Mouse (Mus musculus): ENCODE measurements around the gene Spryd4. TPM values are rescaled to one million over a fixed set of nuclear protein-coding genes. Genes with fewer than 3 reads are reported as not detected.
"Not testable (repeated sequence)": the region's sequence is repeated elsewhere in the genome, so short reads cannot be mapped to it uniquely, and the experiment has no call there.

Gene Spryd4
- total RNA-seq, 2 experiments from 2014 or later, result 11.5 to 12.6 TPM

DNA sequence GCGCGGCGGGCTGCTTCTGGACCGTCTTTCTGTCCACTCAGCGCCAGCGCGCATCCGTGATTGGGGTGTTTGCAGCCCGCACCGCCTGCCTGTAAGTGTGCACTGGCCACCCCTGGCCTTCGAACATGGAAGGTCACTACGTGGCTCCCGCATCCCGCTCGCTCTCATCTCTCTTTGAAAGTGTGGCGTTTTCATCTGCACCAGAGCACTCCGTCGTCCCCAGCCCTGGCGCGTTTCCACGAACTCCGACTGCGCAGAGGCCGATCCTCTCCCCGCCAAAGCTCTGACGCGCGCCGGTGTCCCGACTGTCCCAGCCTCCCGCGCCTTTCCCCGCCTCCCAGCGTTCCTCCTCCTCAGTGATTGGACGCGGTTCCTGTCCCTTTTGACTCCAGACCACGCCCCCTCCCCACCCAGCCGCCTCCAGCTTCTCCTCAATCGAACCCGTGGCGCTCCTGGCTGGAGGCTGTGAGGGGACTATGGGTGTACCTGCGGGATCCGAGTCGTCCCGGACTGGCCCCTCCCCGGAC lies 17.5 kb downstream of the Spryd4 start, which contains the start of gene Gls2:
Gene Gls2 (plus strand): TSS at position 434 of the 527 bp plus-strand sequence.
- peak; percentile 96 to 99 for DNase-seq (ENCODE audit: extremely low spot score in 1 of 2, low spot score in 2 of 2)
- intact Hi-C loops (cut with DNase I), result loop anchor here (10.0 kb wide), 1 partner anchor 249 kb away; no protein-coding TSS in a partner anchor

DNA sequence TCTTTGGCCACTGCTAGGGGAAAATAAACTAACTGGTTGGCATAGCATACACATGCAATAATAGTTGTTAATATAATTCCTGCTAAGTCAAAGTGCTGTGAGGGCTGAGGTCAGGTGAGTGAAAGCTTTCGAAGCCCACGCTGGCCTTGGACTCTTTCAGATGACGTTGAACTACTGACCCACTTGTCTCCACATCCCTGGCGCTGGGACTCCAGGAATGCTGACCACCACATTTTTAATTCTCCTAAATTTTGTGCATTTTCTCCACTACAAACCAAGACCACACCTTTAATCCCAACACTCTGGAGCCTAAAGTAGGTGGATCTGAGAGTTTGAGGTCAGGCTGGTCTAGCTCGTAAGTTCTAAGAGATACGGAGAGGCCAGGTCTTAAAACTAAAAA lies 18.5 kb downstream of the Spryd4 start:
- DNase-seq (ENCODE audit: extremely low spot score in 1 of 2, low spot score in 2 of 2), result no peak
- intact Hi-C loops (cut with DNase I), result loop anchor here (10.0 kb wide), 1 partner anchor 248 kb away; no protein-coding TSS in a partner anchor

DNA sequence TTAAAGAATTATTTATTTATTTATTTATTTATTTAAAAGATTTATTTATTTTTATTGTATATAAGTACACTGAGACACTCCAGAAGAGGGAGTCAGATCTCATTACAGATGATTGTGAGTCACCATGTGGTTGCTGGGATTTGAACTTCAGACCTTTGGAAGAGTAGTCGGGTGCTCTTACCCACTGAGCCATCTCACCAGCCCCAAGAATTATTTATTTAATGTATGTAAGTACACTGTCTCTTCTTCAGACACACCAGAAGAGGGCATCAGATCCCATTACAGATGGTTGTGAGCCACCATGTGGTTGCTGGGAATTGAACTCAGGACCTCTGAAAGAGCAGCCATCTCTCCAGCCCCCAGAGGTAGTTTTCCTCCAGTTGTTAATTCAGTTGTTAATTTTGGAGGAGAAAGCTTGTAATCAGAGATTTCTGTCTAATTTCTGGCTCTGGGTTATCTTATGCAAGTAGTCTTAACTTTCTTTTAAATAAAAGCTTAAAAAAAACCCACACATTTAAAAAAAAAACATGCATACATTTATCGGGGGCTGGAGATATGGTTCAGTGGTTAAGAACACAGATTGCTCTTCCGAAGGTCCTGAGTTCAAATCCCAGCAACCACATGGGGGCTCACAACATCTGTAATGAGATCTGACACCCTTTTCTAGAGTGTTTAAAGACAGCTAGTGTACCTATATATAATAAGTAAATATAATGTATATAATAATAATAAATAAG lies 19.4 kb downstream of the Spryd4 start:
- not testable (repeated sequence) for DNase-seq (ENCODE audit: extremely low spot score in 1 of 2, low spot score in 2 of 2)
- intact Hi-C loops (cut with DNase I), result loop anchor here (10.0 kb wide), 1 partner anchor 247 kb away; no protein-coding TSS in a partner anchor

DNA sequence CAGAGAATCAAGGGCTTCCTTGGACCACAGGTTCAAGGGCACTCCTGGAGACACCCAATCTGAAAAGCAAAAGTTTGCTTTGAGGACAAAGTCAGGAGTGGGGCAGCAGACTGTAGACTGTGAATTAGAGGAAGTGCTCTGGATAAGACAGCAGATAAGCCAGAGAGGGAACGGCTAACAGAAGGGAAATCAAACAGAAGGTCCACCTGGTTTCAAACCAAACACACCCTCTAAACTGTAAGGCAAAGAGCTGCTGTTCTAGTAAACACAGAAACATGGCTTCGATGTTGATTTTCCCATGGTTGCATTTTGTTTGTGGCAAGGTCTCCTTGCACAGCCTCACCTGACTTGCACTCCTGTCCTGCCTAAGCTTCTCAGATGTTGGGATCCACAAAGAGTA lies 20.1 kb downstream of the Spryd4 start:
- no peak for DNase-seq (ENCODE audit: extremely low spot score in 1 of 2, low spot score in 2 of 2)
- intact Hi-C loops (cut with DNase I), result loop anchor here (10.0 kb wide), 1 partner anchor 247 kb away; no protein-coding TSS in a partner anchor

DNA sequence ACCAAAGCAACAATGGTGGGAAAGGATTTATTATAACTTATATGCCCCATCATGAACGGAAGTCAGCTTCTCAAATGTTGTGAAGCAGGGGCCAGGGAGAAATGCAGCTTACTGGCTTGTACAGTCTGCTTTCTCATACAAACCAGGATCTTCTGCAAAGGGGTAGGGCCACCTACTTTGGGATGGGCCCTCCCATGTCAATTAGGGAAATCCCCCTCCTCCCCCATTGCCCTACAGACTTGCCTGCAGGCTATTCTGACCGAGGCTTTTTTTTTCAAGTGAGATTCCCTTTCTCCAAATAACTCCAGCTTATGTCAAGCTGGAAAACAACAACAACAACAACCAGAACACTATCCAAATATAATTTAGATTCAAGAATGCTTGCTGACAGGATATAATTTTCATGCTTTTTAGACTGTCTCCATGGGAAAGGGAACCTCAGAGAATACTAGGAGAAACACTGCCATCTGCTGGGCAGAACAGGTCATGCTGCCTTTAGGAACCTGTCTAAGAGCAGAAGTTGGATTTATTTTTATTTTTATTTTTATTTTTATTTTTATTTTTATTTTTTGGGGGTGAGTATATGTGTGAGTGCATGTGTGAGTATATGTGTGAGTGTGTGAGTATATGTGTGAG lies 23.2 kb downstream of the Spryd4 start:
- intact Hi-C loops (cut with DNase I), result loop anchor here (2.0 to 10.0 kb wide), 3 partner anchors 46 to 454 kb away; partner anchors contain the start of genes Baz2a and Zbtb39
- peak; percentile 68 to 74 for DNase-seq (ENCODE audit: extremely low spot score in 1 of 2, low spot score in 2 of 2)

DNA sequence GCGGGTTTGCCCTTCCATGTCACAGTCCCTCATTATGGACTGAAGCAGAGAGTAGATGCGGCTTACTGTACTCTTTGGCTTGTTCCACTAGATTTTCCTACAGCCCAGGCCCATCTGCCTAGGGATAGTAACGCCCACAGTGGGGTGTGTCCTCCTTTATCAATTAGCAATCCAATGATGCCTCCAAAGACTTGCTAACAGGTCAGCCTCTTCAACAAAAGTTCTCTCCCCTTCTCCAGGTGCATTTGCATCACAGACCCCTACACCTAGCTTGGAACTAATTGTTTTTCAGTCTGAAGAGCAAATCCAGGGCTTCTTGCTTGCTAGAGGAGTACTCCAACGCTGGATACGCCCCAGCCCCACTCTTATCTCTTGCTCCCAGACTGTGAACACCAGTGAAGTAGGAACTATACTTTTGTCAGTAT lies 24.4 kb downstream of the Spryd4 start:
- no peak for DNase-seq (ENCODE audit: extremely low spot score in 1 of 2, low spot score in 2 of 2)
- intact Hi-C loops (cut with DNase I), result loop anchor here (5.0 to 10.0 kb wide), 2 partner anchors 95 to 452 kb away; partner anchors contain the start of genes Baz2a and Zbtb39

DNA sequence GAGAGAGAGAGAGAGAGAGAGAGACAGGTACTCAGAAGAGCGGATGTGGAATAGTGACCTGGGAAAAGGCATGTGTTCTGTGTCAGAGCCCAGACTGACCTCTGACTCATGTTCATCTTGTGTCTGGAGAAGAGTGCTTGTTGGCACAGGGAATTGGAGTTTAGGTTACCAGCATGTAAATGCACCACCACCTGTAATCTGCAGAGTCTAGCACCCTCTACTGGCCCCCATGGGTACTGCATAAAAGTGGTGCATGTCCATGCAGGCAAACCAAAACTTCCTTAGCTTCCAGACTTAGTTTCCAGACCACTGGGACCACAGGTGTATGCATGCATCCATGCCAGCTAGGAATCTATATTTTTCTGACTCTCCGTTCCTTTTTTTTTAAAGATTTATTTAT lies 25.6 kb downstream of the Spryd4 start:
- peak; percentile 26 to 74 for DNase-seq (ENCODE audit: extremely low spot score in 1 of 2, low spot score in 2 of 2)
- intact Hi-C loops (cut with DNase I), result loop anchor here (5.0 to 10.0 kb wide), 2 partner anchors 94 to 451 kb away; partner anchors contain the start of genes Baz2a and Zbtb39

DNA sequence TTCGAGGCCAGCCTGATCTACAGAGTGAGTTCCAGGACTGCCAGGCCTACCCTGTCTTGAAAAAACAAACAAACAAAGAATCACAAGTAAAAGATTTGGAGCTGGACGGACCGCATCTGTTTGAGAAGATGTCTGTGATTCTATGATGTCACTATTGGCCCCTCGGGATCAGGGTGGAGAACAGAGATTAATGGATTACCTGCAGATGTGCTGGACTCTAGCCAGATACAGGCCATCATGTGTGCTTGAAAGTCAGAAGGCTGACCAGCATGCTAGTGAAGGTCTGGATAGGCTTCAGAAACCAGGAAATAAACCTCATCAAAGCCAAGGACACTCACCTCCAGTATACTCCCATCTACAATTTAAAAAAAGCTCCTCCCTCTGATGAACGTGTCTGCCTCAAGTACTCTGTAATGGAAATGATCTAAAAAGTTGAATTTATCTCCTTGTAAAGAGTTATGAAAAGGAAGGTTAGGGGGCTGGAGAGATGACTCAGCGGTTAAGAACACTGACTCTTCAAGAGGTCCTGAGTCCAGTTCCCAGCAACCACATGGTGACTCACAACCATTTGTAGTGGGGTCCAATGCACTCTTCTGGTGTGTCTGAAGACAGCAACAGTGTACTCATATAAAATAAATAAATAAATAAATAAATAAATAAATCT lies 26.2 kb downstream of the Spryd4 start:
- intact Hi-C loops (cut with DNase I), result loop anchor here (5.0 to 10.0 kb wide), 2 partner anchors 93 to 451 kb away; partner anchors contain the start of genes Baz2a and Zbtb39
- DNase-seq (ENCODE audit: extremely low spot score in 1 of 2, low spot score in 2 of 2), result no peak

DNA sequence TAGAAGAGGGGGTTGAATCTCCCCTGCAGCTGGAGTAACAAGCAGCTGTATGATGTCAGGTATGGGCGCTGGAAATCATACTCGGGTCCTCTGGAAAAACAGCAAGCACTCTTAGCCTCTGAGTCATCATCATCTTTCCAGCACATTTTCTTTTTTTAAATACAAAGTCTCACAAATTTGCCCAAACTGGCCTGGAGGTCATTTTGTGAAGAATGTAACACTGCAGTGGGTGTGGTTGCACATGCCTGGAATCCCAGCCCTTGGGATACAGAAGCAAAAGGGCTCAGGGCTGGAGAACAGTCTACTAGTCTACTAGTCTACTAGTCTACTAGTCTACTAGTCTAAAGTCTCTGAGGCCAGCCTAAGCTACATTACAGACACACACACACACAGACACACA lies 27.3 kb downstream of the Spryd4 start:
- intact Hi-C loops (cut with DNase I), result loop anchor here (10.0 kb wide), 1 partner anchor 449 kb away; the partner anchor contains the start of gene Zbtb39

DNA sequence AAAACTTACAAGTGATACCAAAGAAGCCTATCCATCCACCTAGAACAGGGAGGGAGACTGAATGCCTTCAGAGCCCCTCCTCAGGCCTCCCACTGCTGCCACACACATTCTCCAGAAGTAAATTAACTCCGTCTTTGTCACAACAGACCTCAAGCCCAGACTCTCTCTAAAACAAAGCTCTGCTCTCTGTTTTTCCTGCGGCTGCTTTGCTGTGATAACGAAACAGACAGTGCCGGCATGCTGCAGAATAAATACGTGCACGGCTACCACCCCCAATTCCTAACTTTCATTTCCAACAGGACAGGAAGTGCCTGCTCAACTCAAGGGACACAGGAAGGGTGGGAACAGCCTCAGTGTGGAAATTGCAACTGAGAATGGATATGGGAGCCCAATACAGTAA lies 31.6 kb downstream of the Spryd4 start, which contains the start of gene Rbms2:
Gene Rbms2 (minus strand): TSS at position 309 of the 400 bp plus-strand sequence.
- no peak for DNase-seq (ENCODE audit: extremely low spot score in 1 of 2, low spot score in 2 of 2)
- intact Hi-C loops (cut with DNase I), result loop anchor here (10.0 kb wide), 1 partner anchor 445 kb away; the partner anchor contains the start of gene Zbtb39

More for the DNA sequence above, 27.3 kb downstream of the Spryd4 start:
- DNase-seq (ENCODE audit: extremely low spot score in 1 of 2, low spot score in 2 of 2), result no peak

DNA sequence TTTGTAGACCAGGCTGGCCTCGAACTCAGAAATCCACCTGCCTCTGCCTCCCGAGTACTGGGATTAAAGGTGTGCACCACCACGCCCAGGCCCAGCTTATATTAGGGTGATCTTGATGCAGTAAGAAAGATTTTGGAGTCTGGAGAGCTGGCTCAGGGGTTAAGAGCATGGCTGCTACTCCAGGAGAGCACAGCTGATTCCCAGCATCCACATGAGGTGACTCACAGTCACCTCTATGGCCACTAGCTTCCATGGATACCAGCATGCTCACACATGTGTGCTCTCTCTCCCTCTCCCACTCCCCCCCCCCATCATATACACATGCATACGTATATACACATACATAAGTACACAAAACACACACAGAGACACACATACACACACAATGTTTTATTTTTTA lies 34.3 kb downstream of the Spryd4 start:
- intact Hi-C loops (cut with DNase I), result no loop called here

DNA sequence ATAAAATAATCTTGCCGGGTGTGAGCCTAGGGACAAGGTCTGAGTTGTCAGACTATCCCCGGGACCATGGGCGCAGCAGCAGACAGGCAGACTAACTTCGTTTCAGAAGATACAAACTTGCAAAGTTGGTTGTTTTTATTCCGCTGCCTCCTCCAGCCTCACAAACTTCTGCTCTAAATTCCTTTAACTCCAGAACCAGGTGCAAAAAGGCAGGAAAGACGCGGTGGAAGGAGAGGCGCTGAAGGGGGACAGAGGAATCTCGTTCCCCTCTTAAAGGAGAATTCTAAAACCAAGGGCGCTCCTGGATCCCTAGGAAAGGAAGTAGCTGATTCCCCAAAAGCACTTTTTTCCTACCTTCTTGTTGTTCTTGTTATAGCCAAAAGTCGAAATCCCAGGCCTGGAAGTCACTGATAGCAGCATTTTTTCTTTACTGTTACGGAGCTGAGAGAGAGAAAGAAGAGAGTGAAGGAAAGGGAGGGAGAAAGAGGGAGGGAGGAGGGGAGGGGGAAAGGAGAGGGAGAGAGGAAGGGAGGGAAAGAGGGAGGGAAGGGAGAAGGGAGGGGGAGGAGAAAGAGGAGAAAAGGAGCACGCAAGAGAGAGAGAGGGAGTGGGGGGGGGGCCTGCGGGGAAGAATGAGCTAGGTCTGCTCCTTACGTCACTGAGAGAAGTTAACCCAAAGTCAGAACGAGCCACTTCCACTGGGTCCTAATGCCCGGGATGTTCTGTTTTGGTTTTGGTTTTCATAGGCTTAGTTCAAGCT lies 35.4 kb downstream of the Spryd4 start:
- intact Hi-C loops (cut with DNase I), result no loop called here
- peak; percentile 25 to 62 for DNase-seq (ENCODE audit: extremely low spot score in 1 of 2, low spot score in 2 of 2)

More for the DNA sequence above, 34.3 kb downstream of the Spryd4 start:
- DNase-seq (ENCODE audit: extremely low spot score in 1 of 2, low spot score in 2 of 2), result no peak

DNA sequence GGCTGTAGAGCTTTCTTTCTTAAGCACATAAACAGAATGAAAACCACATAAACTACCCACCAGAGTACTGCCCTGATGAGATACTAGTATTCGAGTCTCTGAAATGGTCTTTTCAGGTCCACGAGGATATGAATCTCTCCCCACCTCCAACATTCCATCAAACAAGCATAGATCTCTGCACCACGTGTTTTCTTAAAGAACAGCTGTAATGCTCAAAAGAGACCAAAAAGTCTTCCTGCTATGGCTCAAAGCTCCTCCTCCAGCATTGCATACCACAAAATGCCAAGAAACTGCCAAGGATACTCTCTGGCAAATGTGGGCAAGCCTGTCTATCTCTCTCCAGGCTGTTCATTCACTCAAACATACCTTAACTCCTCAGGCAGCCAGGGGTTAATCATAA lies 36.3 kb downstream of the Spryd4 start:
- DNase-seq (ENCODE audit: extremely low spot score in 1 of 2, low spot score in 2 of 2), result no peak
- intact Hi-C loops (cut with DNase I), result no loop called here

DNA sequence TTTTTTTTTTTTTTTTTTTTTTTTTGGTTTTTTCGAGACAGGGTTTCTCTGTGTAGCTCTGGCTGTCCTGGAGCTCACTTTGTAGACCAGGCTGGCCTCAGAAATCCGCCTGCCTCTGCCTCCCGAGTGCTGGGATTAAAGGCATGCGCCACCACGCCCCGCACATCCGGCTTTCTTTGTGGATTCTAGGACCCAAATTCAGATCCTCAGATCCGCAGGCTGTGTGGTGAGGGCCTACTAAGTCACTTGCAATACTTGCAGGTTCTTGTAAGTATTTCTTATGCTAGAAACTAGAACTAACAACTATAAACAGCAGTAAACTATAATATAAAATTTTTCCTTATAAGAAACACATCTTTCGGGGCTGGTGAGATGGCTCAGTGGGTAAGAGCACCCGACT lies 40.3 kb downstream of the Spryd4 start:
- DNase-seq (ENCODE audit: extremely low spot score in 1 of 2, low spot score in 2 of 2); intact Hi-C loops (cut with DNase I): not testable (repeated sequence)

DNA sequence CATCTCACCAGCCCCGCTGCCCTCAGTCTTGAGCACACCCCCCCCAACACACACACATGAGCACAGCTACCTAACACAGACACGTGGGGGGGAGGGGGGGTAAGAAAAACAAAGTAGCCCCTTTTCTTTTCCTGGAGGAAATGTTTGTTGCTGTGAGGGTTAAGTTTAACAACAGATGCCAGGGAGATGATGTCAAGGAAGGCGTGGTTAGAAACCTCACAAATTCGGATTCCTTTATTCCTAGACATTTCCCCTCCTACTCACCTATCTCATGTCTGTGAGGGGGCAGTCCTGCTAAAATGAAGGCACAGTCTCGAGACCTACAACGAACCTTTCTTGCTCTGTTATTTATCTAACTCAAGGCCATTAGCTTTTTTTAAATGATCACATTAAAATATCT lies 44.5 kb downstream of the Spryd4 start:
- no peak for DNase-seq (ENCODE audit: extremely low spot score in 1 of 2, low spot score in 2 of 2)
- intact Hi-C loops (cut with DNase I), result no loop called here

DNA sequence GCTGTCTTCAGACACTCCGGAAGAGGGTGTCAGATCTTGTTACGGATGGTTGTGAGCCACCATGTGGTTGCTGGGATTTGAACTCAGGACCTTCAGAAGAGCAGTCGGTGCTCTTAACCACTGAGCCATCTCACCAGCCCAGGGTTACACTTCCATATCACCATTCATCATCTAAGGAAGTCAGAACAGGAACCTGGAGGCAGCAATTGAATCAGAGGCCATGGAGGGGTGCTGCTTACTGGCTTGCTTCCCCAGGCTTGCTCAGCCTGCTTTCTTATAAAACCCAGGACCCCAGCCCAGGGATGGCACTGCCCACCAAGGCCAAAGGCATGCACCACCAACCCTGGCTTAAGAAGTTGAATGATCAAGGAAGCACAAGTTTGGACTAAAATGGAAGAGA lies 45.9 kb downstream of the Spryd4 start:
- DNase-seq (ENCODE audit: extremely low spot score in 1 of 2, low spot score in 2 of 2); intact Hi-C loops (cut with DNase I): not testable (repeated sequence)

All from left cerebral cortex, postnatal 10 days (tissue).